Mouse (Mus musculus) mouse embryonic stem cell (cell line): ENCODE data around the gene Ankrd34c.

ENCODE experiments used
- in situ Hi-C, 2 experiments: fragments of 300-500 bp; cut with MboI; formaldehyde crosslinking; loops; 1 replicate in 1 of 2; 3 replicates in 1 of 2; pipeline ENCODE4 v1.14.3; 2019 to 2020; ENCODE audit warnings: low sequenced_read_pairs in 2 of 2, low pct_unique_long_range_greater_than_20kb in 1 of 2, mixed read lengths in 1 of 2; ENCODE audit not compliant: unreplicated experiment in 1 of 2

Ankrd34c gene

DNA sequence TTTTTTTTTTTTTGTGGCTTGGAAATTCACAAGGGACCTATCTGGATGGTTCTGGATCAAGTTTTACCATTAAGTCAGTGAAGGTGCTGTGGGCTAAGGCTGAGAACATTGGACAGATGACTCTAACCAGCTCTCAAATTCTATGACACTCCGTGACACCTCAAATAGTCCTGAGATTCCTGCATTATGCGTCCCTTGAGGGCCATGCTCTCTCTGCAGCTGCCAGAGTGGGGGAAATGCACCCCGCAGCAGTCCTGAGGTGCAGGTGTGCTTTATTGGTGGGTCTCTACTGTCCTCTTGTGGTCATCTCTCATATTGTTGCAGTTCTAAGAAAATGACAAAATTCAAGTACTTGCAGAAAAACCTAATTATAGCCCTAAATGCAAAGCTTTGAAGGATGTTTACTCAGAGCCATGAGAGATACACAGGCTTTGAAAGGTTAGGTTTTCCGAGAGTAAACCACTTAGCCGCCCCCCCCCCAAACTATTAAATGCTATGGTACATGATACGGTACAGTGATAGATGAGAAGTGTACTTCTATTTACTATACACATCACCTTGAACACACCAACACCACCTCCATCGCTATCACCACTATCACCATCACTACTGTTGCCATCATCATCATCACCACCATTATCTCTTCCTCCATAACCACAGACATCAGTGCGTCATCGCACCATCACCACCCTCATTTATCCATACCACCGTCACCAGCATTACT, 50.6 kb downstream of the Ankrd34c start:
- in situ Hi-C loops, result loop anchor here in 1 of 2 experiments (25.0 kb wide), 1 partner anchor 475 kb away; the partner anchor contains the start of gene Mthfs

DNA sequence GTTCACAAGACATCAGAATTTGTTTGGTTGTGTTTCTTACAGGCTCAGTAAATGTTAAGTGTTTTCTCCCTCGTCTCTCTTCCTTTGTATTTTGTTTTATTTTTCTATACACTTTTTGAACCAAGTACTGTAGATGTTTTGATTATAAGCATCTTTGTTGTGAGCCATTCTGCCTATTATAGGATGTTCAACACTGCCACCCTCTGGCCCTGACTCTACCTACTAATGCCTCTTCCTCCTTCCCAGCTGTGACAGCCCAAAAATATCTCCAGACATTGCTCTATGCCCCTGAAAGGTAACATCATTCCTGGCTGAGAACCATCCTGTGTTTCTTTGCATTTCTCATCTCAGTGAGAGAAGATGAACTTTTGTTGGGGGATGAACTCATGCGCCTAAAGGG, 52.0 kb downstream of the Ankrd34c start:
- in situ Hi-C loops, result loop anchor here in 1 of 2 experiments (25.0 kb wide), 1 partner anchor 474 kb away; the partner anchor contains the start of gene Mthfs

DNA sequence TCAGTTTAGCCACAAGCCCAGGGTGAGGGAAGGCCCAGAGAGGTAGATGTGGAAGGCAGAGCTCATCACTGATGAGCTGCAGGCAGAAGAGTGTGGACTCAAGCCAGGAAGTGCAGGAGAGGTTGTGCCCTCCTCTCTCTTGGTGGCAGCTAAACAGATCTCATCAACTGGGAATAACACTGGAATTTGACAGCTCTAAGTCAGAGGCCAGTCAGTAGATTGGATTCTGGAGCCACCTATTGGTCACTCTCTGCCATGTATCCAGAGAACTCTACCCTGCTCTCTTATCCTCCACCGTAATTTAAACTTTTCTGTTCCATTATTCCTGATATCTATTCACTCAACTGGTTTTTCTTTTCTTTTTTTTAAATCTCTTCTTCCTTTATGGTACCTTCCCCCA, 59.3 kb downstream of the Ankrd34c start:
- in situ Hi-C loops, result loop anchor here in 1 of 2 experiments (25.0 kb wide), 1 partner anchor 467 kb away; the partner anchor contains the start of gene Mthfs
